Mouse (Mus musculus): ENCODE data around the gene Pard3. TPM values are rescaled to one million over a fixed set of nuclear protein-coding genes. Genes with fewer than 3 reads are reported as not detected.

Pard3 gene
- polyA plus RNA-seq, 1 experiment from 2014 or later: 38.3 TPM

GRCm38 (mm10) chr8:127439392-127440160 lies 375.9 kb downstream of the Pard3 start:
- ATAC-seq (ENCODE audit: insufficient number of reproducible peaks, low FRiP score, low TSS enrichment, low read depth): peak; percentile 46; the same call in 1 of the 2 replicates
- Histone ChIP-seq H3K4me2 (replicated peaks) (peak overlapping the region; percentile 25; the same call in 1 of the 2 replicates), H3K4me1 (peaks cover 30% of the 10 kb centered on the region), H3K36me3 (peaks cover 15% of the 10 kb centered on the region), H3K27ac (replicated peaks) (peak overlapping the region; percentile 85), H3K27me3 (no peaks in the 10 kb centered on the region), H3K9ac (no peak overlapping the region), H3K4me3 (replicated peaks) (peak overlapping the region; percentile 6), H3K9me3 (replicated peaks) (no peaks in the 10 kb centered on the region)
- 42% methylated on average over 10 of the region's 10 CpGs for WGBS

DNA sequence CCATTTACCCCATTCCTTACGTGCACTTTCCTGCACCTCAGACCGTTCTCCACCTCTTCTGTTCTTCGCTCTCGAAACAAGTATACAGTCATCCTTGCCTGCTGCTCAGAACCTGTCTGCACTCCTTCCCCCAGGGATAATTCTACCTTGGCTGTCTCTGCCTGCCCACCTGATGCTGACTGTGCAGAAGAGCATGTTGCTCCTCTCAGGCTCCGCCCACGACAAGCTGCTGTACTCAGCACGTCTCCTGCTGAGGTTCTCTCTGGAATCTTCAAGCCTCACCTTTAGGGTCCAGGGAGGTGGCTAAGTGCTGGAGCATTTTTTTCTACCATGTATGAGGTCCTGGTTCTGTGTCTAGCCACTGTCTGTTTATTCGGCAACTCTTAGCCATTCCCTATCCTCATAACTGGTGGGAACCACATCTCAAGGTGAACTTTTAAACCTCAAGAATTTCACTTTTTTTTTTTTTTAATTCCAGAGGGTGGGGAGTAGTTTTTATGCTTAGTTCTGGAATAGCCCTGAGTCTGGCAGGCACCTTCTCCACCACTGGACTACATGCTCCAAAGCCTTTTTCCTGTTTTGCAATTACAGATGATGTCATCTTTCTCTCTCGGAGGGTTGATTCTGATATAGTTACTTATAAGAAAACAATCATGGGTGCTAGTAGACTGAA lies 376.6 kb downstream of the Pard3 start:
- ATAC-seq (ENCODE audit: insufficient number of reproducible peaks, low FRiP score, low TSS enrichment, low read depth): peak; percentile 45
- H3K4me2 ChIP-seq (replicated peaks): peak overlapping the region; percentile 25; the same call in 1 of the 2 replicates
- H3K9me3 ChIP-seq (replicated peaks): no peaks in the 10 kb centered on the region
- H3K27ac ChIP-seq (replicated peaks): peak overlapping the region; percentile 85
- H3K4me3 ChIP-seq (replicated peaks): no peak overlapping the region; the same call in 1 of the 2 replicates
- H3K36me3 ChIP-seq: peaks cover 18% of the 10 kb centered on the region
- WGBS: 58% methylated on average over 9 of the region's 9 CpGs
- peaks cover 30% of the 10 kb centered on the region for H3K4me1 ChIP-seq
- H3K9ac ChIP-seq: no peak overlapping the region
- H3K27me3 ChIP-seq: no peaks in the 10 kb centered on the region

DNA sequence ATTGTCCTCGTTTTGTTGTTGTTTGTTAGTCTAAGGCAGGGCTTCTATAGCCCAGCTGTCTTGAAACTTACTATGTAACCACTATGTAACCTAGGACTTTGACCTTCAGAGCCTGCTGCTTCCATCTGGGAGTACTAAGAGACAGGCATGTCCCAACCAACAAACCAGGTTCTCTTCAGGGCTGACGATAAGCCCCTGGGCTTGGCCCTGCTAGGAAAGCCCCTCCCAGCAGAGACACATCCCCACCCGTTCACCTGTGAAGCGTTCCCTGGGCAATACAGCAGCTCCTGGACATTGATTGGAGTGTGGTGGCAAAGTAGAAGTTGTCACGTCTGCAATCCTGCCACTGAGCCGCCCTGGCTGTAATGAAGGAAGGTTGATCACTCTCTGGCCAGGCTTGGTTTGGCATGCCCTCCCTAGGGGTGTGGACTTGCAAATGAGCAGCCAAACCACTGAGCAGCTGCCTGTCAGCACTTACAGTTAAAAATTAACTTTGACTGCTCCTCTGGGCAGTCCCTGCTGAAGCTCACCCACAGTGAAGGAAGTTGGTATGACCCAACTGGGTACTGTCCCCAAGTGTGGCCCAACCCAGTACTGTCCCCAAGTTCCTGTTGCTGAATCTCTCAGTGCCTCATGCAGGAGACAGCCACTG lies 377.3 kb downstream of the Pard3 start:
- Histone ChIP-seq H3K27ac (replicated peaks) (peak overlapping the region; percentile 48; the same call in 1 of the 2 replicates), H3K36me3 (peaks cover 14% of the 10 kb centered on the region), H3K4me1 (peaks cover 30% of the 10 kb centered on the region), H3K27me3 (no peaks in the 10 kb centered on the region), H3K9ac (no peak overlapping the region), H3K4me2 (replicated peaks) (no peak overlapping the region), H3K4me3 (replicated peaks) (no peak overlapping the region), H3K9me3 (replicated peaks) (no peaks in the 10 kb centered on the region)
- peak; percentile 41 for ATAC-seq (ENCODE audit: insufficient number of reproducible peaks, low FRiP score, low TSS enrichment, low read depth)
- 67% methylated on average over 6 of the region's 6 CpGs for WGBS

- H3K4me2 ChIP-seq (replicated peaks): no peak overlapping the region
- H3K9ac ChIP-seq: no peak overlapping the region
- no peak for ATAC-seq (ENCODE audit: insufficient number of reproducible peaks, low FRiP score, low TSS enrichment, low read depth)
- H3K9me3 ChIP-seq (replicated peaks): no peaks in the 10 kb centered on the region
- no peak overlapping the region for H3K4me3 ChIP-seq (replicated peaks)
- H3K36me3 ChIP-seq: peaks cover 5% of the 10 kb centered on the region; the same call in 1 of the 2 replicates
- no peak overlapping the region for H3K27ac ChIP-seq (replicated peaks)
- no peaks in the 10 kb centered on the region for H3K27me3 ChIP-seq
- 90% methylated on average over 1 of the region's 1 CpGs for WGBS
- H3K4me1 ChIP-seq: no peaks in the 10 kb centered on the region
Measured at GRCm38 (mm10) chr8:127447401-127447800, 383.7 kb downstream of the Pard3 start.

- no peak overlapping the region for H3K9ac ChIP-seq
- H3K27me3 ChIP-seq: no peaks in the 10 kb centered on the region
- H3K4me1 ChIP-seq: no peaks in the 10 kb centered on the region
- H3K9me3 ChIP-seq (replicated peaks): no peaks in the 10 kb centered on the region
- H3K4me2 ChIP-seq (replicated peaks): no peak overlapping the region
- WGBS: 93% methylated on average over 6 of the region's 6 CpGs
- ATAC-seq (ENCODE audit: insufficient number of reproducible peaks, low FRiP score, low TSS enrichment, low read depth): no peak
- H3K36me3 ChIP-seq: peaks cover 9% of the 10 kb centered on the region; the same call in 1 of the 2 replicates
- H3K4me3 ChIP-seq (replicated peaks): no peak overlapping the region
- no peak overlapping the region for H3K27ac ChIP-seq (replicated peaks)
Measured at GRCm38 (mm10) chr8:127449066-127449840, 385.6 kb downstream of the Pard3 start.

DNA sequence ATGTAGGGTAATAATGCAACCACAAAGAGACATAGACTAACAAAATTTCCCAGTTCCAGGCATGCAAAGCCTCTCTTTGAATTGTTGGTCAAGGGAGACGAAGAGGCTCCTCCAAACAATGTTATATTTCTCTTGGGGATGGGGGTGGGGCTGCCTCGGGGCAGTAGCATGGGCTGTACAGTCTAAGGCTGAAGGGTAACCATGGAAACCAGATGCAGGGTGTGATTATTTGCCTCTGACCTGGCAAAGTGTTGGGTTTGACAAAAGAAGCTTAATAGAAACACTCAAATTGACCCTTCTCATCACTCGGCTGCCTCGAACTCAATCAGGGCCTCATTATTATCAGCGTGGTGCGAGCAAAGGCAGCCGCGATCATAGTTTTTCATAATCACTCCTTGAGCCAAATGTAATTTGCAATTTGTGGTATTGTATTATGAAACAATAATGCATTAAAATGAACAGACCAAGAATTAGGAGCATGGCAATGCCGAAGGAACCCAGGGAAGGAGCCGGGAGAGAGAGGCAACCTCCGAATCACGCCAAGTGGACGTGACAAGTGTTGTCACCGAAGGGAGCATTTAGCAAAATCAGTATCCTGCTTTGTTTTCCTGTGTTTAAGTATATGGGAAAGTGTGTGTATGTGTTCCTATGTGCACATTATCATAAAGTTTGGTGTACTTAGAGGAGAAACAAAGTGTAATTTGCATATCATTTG lies 387.4 kb downstream of the Pard3 start:
- H3K4me1 ChIP-seq: no peaks in the 10 kb centered on the region
- no peak overlapping the region for H3K27ac ChIP-seq (replicated peaks)
- ATAC-seq (ENCODE audit: insufficient number of reproducible peaks, low FRiP score, low TSS enrichment, low read depth): no peak
- H3K36me3 ChIP-seq: peaks cover 5% of the 10 kb centered on the region; the same call in 1 of the 2 replicates
- 81% methylated on average over 14 of the region's 14 CpGs for WGBS
- H3K9me3 ChIP-seq (replicated peaks): no peaks in the 10 kb centered on the region
- no peaks in the 10 kb centered on the region for H3K27me3 ChIP-seq
- no peak overlapping the region for H3K9ac ChIP-seq
- H3K4me2 ChIP-seq (replicated peaks): no peak overlapping the region
- no peak overlapping the region for H3K4me3 ChIP-seq (replicated peaks)

DNA sequence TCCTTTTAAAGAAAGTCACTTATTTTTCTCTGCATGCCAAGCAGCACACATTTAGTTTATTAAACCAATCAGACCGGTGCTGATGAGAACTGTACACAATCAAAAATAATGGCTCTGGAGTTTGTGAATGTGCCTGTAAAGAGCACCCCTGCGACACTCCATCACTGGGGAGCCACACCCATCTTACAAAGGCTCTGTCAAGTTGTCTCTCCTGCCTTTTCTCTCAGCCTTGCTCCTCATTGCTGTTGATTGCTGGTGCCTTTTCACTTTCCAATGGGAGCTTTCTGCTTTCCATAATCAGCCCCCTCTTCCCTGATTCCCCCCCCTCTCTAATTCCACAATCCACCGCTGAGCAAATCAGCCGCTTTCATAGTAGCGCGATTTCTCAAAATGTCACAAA lies 388.7 kb downstream of the Pard3 start:
- 82% methylated on average over 6 of the region's 6 CpGs for WGBS
- ATAC-seq (ENCODE audit: insufficient number of reproducible peaks, low FRiP score, low TSS enrichment, low read depth): no peak
- Histone ChIP-seq H3K4me1 (no peaks in the 10 kb centered on the region), H3K9me3 (replicated peaks) (no peaks in the 10 kb centered on the region), H3K36me3 (peaks cover 5% of the 10 kb centered on the region; the same call in 1 of the 2 replicates), H3K27me3 (no peaks in the 10 kb centered on the region), H3K27ac (replicated peaks) (no peak overlapping the region), H3K4me2 (replicated peaks) (no peak overlapping the region), H3K9ac (no peak overlapping the region), H3K4me3 (replicated peaks) (no peak overlapping the region)

GRCm38 (mm10) chr8:127457901-127458300 lies 394.2 kb downstream of the Pard3 start:
- peaks cover 16% of the 10 kb centered on the region for H3K36me3 ChIP-seq
- H3K4me3 ChIP-seq (replicated peaks): no peak overlapping the region
- no peak for ATAC-seq (ENCODE audit: insufficient number of reproducible peaks, low FRiP score, low TSS enrichment, low read depth)
- no peaks in the 10 kb centered on the region for H3K4me1 ChIP-seq
- no peak overlapping the region for H3K27ac ChIP-seq (replicated peaks)
- WGBS: 72% methylated on average over 3 of the region's 3 CpGs
- H3K9me3 ChIP-seq (replicated peaks): no peaks in the 10 kb centered on the region
- no peak overlapping the region for H3K4me2 ChIP-seq (replicated peaks)
- no peak overlapping the region for H3K9ac ChIP-seq
- no peaks in the 10 kb centered on the region for H3K27me3 ChIP-seq

DNA sequence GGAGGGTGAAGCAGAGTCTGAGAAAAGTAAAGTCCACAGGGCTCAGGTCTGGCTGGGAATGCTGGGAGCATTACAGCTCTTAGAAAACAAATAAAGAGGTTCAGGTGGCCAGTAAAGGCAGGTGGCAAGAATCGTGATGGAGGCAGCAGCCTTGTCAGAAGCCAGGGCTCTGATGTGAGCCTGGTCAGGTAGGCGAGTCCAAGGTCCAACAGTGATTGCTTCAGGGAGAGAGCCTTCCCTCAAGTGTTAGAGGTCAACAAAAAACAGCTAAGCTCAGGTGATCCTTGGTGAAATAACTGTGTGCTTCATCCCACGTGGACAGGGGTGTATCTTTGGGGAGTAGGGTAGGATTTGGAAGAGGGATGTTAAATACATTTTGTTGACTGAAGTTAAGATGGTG lies 397.5 kb downstream of the Pard3 start:
- Histone ChIP-seq H3K27me3 (no peaks in the 10 kb centered on the region), H3K4me2 (replicated peaks) (no peak overlapping the region), H3K9ac (no peak overlapping the region), H3K36me3 (peaks cover 11% of the 10 kb centered on the region), H3K4me3 (replicated peaks) (no peak overlapping the region), H3K4me1 (no peaks in the 10 kb centered on the region), H3K27ac (replicated peaks) (no peak overlapping the region), H3K9me3 (replicated peaks) (no peaks in the 10 kb centered on the region)
- WGBS: 87% methylated on average over 3 of the region's 3 CpGs
- no peak for ATAC-seq (ENCODE audit: insufficient number of reproducible peaks, low FRiP score, low TSS enrichment, low read depth)

GRCm38 (mm10) chr8:127462378-127462935 lies 398.8 kb downstream of the Pard3 start:
- ATAC-seq (ENCODE audit: insufficient number of reproducible peaks, low FRiP score, low TSS enrichment, low read depth): no peak
- WGBS: 83% methylated on average over 2 of the region's 2 CpGs
- no peak overlapping the region for H3K27ac ChIP-seq (replicated peaks)
- peaks cover 11% of the 10 kb centered on the region for H3K36me3 ChIP-seq
- H3K9me3 ChIP-seq (replicated peaks): no peaks in the 10 kb centered on the region
- no peak overlapping the region for H3K4me3 ChIP-seq (replicated peaks)
- no peaks in the 10 kb centered on the region for H3K27me3 ChIP-seq
- no peak overlapping the region for H3K9ac ChIP-seq
- H3K4me2 ChIP-seq (replicated peaks): no peak overlapping the region
- H3K4me1 ChIP-seq: no peaks in the 10 kb centered on the region

Measured in embryonic facial prominence, embryonic 15.5 days (tissue).